Mouse (Mus musculus) liver, postnatal 0 days (tissue): ENCODE measurements around the gene Mypop.

Experiments
- CTCF ChIP-seq: sonication (generic); IDR thresholded peaks from 2 replicates; pipeline ENCODE4 v1.5.1; 2016; ENCODE audit warnings: antibody characterized with exemption, low read depth
- EP300 ChIP-seq: IDR thresholded peaks from 2 replicates; pipeline ENCODE4 v1.6.1; 2016; ENCODE audit warnings: antibody characterized with exemption, low read depth, mild to moderate bottlenecking

DNA sequence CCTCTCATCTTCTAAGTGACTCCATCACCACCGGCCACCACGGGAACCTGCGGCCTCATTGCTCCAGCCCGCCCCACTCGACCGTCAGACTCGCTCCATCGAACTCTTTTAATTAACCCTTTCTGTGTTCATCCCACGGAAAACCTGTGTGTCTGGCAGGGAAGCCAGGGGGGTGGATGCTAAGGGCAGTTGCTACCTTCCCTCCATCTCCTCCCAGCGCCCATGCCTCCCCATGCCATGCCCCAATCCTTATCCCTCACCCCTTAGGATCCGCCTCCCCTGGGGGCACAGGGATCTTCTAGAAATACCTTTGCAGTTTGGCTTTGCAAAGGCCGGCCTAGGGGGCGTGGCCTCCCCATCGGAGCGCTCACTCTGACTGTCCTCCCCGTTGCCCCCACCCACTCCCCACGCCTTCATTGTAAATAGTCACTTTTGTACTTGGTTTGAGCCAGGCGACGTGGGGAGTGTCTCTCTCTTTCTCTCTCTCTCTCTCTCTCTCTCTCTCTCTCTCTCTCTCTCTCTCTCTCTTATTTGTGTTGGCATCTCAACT lies 27.7 kb upstream of the Mypop start:
- no peak for TF ChIP-seq CTCF
- TF ChIP-seq EP300: no peak
